Mouse (Mus musculus): ENCODE measurements at regions not wholly inside any gene's neighbourhood (a gene's known extent, or its start where the extent isn't known, plus 50 kb on each side); places are given as distances from the start of the nearest gene placed in this dataset.

GRCm38 (mm10) chr10:38458975-38459374 lies 362.6 kb downstream of the Rfpl4b start:
- Histone ChIP-seq H3K36me3 (ENCODE audit: control insufficient read depth, insufficient read depth) (no peaks in the 10 kb centered on the region), H3K27me3 (ENCODE audit: control insufficient read depth, insufficient read depth, low read length) (no peaks in the 10 kb centered on the region), H3K4me2 (ENCODE audit: low read depth, low read length) (no peak overlapping the region), H3K9me3 (replicated peaks; ENCODE audit: control insufficient read depth, low read length) (no peaks in the 10 kb centered on the region), H3K27ac (ENCODE audit: low read length) (no peak overlapping the region), H3K9ac (ENCODE audit: low read length) (no peak overlapping the region), H3K4me1 (ENCODE audit: control insufficient read depth, insufficient read depth, low read length) (no peaks in the 10 kb centered on the region), H3K4me3 (ENCODE audit: low read length) (no peak overlapping the region)
- ATAC-seq (replicated peaks; ENCODE audit: extremely low read depth, insufficient read depth, low FRiP score), result no peak
- 60% methylated on average over 3 of the region's 3 CpGs for WGBS

GRCm38 (mm10) chr10:38458424-38458823 lies 363.2 kb downstream of the Rfpl4b start:
- ATAC-seq (replicated peaks; ENCODE audit: extremely low read depth, insufficient read depth, low FRiP score), result no peak

GRCm38 (mm10) chr10:38456786-38457185 lies 364.8 kb downstream of the Rfpl4b start:
- H3K36me3 ChIP-seq (ENCODE audit: control insufficient read depth, insufficient read depth), result no peaks in the 10 kb centered on the region
- no peaks in the 10 kb centered on the region for H3K9me3 ChIP-seq (replicated peaks; ENCODE audit: control insufficient read depth, low read length)
- H3K4me2 ChIP-seq (ENCODE audit: low read depth, low read length), result no peak overlapping the region
- H3K4me1 ChIP-seq (ENCODE audit: control insufficient read depth, insufficient read depth, low read length), result no peaks in the 10 kb centered on the region
- no peak overlapping the region for H3K9ac ChIP-seq (ENCODE audit: low read length)
- no peak overlapping the region for H3K4me3 ChIP-seq (ENCODE audit: low read length)
- no peak for ATAC-seq (replicated peaks; ENCODE audit: extremely low read depth, insufficient read depth, low FRiP score)
- H3K27ac ChIP-seq (ENCODE audit: low read length), result no peak overlapping the region
- no peaks in the 10 kb centered on the region for H3K27me3 ChIP-seq (ENCODE audit: control insufficient read depth, insufficient read depth, low read length)

More at GRCm38 (mm10) chr10:38458424-38458823, 363.2 kb downstream of the Rfpl4b start:
- no peaks in the 10 kb centered on the region for H3K27me3 ChIP-seq (ENCODE audit: control insufficient read depth, insufficient read depth, low read length)
- H3K4me2 ChIP-seq (ENCODE audit: low read depth, low read length), result no peak overlapping the region
- H3K9me3 ChIP-seq (replicated peaks; ENCODE audit: control insufficient read depth, low read length), result no peaks in the 10 kb centered on the region
- WGBS, result 77% methylated on average over 3 of the region's 3 CpGs
- no peak overlapping the region for H3K27ac ChIP-seq (ENCODE audit: low read length)
- H3K4me3 ChIP-seq (ENCODE audit: low read length), result no peak overlapping the region
- no peaks in the 10 kb centered on the region for H3K4me1 ChIP-seq (ENCODE audit: control insufficient read depth, insufficient read depth, low read length)
- H3K36me3 ChIP-seq (ENCODE audit: control insufficient read depth, insufficient read depth), result no peaks in the 10 kb centered on the region
- H3K9ac ChIP-seq (ENCODE audit: low read length), result no peak overlapping the region

GRCm38 (mm10) chr10:38449263-38449662 lies 372.3 kb downstream of the Rfpl4b start:
- Histone ChIP-seq H3K36me3 (ENCODE audit: control insufficient read depth, insufficient read depth) (no peaks in the 10 kb centered on the region), H3K27ac (ENCODE audit: low read length) (no peak overlapping the region), H3K27me3 (ENCODE audit: control insufficient read depth, insufficient read depth, low read length) (no peaks in the 10 kb centered on the region), H3K4me3 (ENCODE audit: low read length) (no peak overlapping the region), H3K4me1 (ENCODE audit: control insufficient read depth, insufficient read depth, low read length) (no peaks in the 10 kb centered on the region), H3K9ac (ENCODE audit: low read length) (no peak overlapping the region), H3K9me3 (replicated peaks; ENCODE audit: control insufficient read depth, low read length) (no peaks in the 10 kb centered on the region), H3K4me2 (ENCODE audit: low read depth, low read length) (no peak overlapping the region)
- 71% methylated on average over 4 of the region's 4 CpGs for WGBS
- ATAC-seq (replicated peaks; ENCODE audit: extremely low read depth, insufficient read depth, low FRiP score), result no peak

GRCm38 (mm10) chr10:38447706-38448105 lies 373.9 kb downstream of the Rfpl4b start:
- WGBS, result 72% methylated on average over 1 of the region's 1 CpGs
- H3K4me1 ChIP-seq (ENCODE audit: control insufficient read depth, insufficient read depth, low read length), result no peaks in the 10 kb centered on the region
- no peaks in the 10 kb centered on the region for H3K9me3 ChIP-seq (replicated peaks; ENCODE audit: control insufficient read depth, low read length)
- H3K27ac ChIP-seq (ENCODE audit: low read length), result no peak overlapping the region
- no peak for ATAC-seq (replicated peaks; ENCODE audit: extremely low read depth, insufficient read depth, low FRiP score)
- H3K4me2 ChIP-seq (ENCODE audit: low read depth, low read length), result no peak overlapping the region
- H3K4me3 ChIP-seq (ENCODE audit: low read length), result no peak overlapping the region
- no peaks in the 10 kb centered on the region for H3K27me3 ChIP-seq (ENCODE audit: control insufficient read depth, insufficient read depth, low read length)
- no peak overlapping the region for H3K9ac ChIP-seq (ENCODE audit: low read length)
- H3K36me3 ChIP-seq (ENCODE audit: control insufficient read depth, insufficient read depth), result no peaks in the 10 kb centered on the region

- H3K9me3 ChIP-seq (replicated peaks; ENCODE audit: control insufficient read depth, low read length), result no peaks in the 10 kb centered on the region
- no peak overlapping the region for H3K4me3 ChIP-seq (ENCODE audit: low read length)
- H3K27ac ChIP-seq (ENCODE audit: low read length), result no peak overlapping the region
- no peak overlapping the region for H3K4me2 ChIP-seq (ENCODE audit: low read depth, low read length)
- no peak for ATAC-seq (replicated peaks; ENCODE audit: extremely low read depth, insufficient read depth, low FRiP score)
- H3K36me3 ChIP-seq (ENCODE audit: control insufficient read depth, insufficient read depth), result no peaks in the 10 kb centered on the region
- H3K9ac ChIP-seq (ENCODE audit: low read length), result no peak overlapping the region
- H3K27me3 ChIP-seq (ENCODE audit: control insufficient read depth, insufficient read depth, low read length), result no peaks in the 10 kb centered on the region
- no peaks in the 10 kb centered on the region for H3K4me1 ChIP-seq (ENCODE audit: control insufficient read depth, insufficient read depth, low read length)
Measured at GRCm38 (mm10) chr10:38447256-38447655, 374.3 kb downstream of the Rfpl4b start.

- H3K4me2 ChIP-seq (ENCODE audit: low read depth, low read length), result no peak overlapping the region
- no peaks in the 10 kb centered on the region for H3K36me3 ChIP-seq (ENCODE audit: control insufficient read depth, insufficient read depth)
- H3K4me1 ChIP-seq (ENCODE audit: control insufficient read depth, insufficient read depth, low read length), result no peaks in the 10 kb centered on the region
- no peak overlapping the region for H3K9ac ChIP-seq (ENCODE audit: low read length)
- no peaks in the 10 kb centered on the region for H3K9me3 ChIP-seq (replicated peaks; ENCODE audit: control insufficient read depth, low read length)
- H3K4me3 ChIP-seq (ENCODE audit: low read length), result no peak overlapping the region
- H3K27me3 ChIP-seq (ENCODE audit: control insufficient read depth, insufficient read depth, low read length), result no peaks in the 10 kb centered on the region
- no peak overlapping the region for H3K27ac ChIP-seq (ENCODE audit: low read length)
- WGBS, result 92% methylated on average over 2 of the region's 2 CpGs
- no peak for ATAC-seq (replicated peaks; ENCODE audit: extremely low read depth, insufficient read depth, low FRiP score)
Measured at GRCm38 (mm10) chr10:38439286-38439685, 382.3 kb downstream of the Rfpl4b start.

GRCm38 (mm10) chr10:38436907-38437306 lies 384.7 kb downstream of the Rfpl4b start:
- Histone ChIP-seq H3K4me1 (ENCODE audit: control insufficient read depth, insufficient read depth, low read length) (no peaks in the 10 kb centered on the region), H3K36me3 (ENCODE audit: control insufficient read depth, insufficient read depth) (no peaks in the 10 kb centered on the region), H3K27ac (ENCODE audit: low read length) (no peak overlapping the region), H3K9me3 (replicated peaks; ENCODE audit: control insufficient read depth, low read length) (no peaks in the 10 kb centered on the region), H3K9ac (ENCODE audit: low read length) (no peak overlapping the region), H3K4me2 (ENCODE audit: low read depth, low read length) (no peak overlapping the region), H3K27me3 (ENCODE audit: control insufficient read depth, insufficient read depth, low read length) (no peaks in the 10 kb centered on the region), H3K4me3 (ENCODE audit: low read length) (no peak overlapping the region)
- ATAC-seq (replicated peaks; ENCODE audit: extremely low read depth, insufficient read depth, low FRiP score), result no peak
- WGBS, result 65% methylated on average over 3 of the region's 3 CpGs

GRCm38 (mm10) chr10:38421541-38421940 lies 400.0 kb downstream of the Rfpl4b start:
- 89% methylated on average over 3 of the region's 3 CpGs for WGBS
- Histone ChIP-seq H3K36me3 (ENCODE audit: control insufficient read depth, insufficient read depth) (no peaks in the 10 kb centered on the region), H3K27ac (ENCODE audit: low read length) (no peak overlapping the region), H3K9ac (ENCODE audit: low read length) (no peak overlapping the region), H3K9me3 (replicated peaks; ENCODE audit: control insufficient read depth, low read length) (no peaks in the 10 kb centered on the region), H3K4me1 (ENCODE audit: control insufficient read depth, insufficient read depth, low read length) (no peaks in the 10 kb centered on the region), H3K27me3 (ENCODE audit: control insufficient read depth, insufficient read depth, low read length) (no peaks in the 10 kb centered on the region), H3K4me3 (ENCODE audit: low read length) (no peak overlapping the region), H3K4me2 (ENCODE audit: low read depth, low read length) (no peak overlapping the region)
- ATAC-seq (replicated peaks; ENCODE audit: extremely low read depth, insufficient read depth, low FRiP score), result no peak

- Histone ChIP-seq H3K4me3 (ENCODE audit: low read length) (no peak overlapping the region), H3K9me3 (replicated peaks; ENCODE audit: control insufficient read depth, low read length) (no peaks in the 10 kb centered on the region), H3K27ac (ENCODE audit: low read length) (no peak overlapping the region), H3K27me3 (ENCODE audit: control insufficient read depth, insufficient read depth, low read length) (no peaks in the 10 kb centered on the region), H3K4me2 (ENCODE audit: low read depth, low read length) (no peak overlapping the region), H3K36me3 (ENCODE audit: control insufficient read depth, insufficient read depth) (no peaks in the 10 kb centered on the region), H3K4me1 (ENCODE audit: control insufficient read depth, insufficient read depth, low read length) (no peaks in the 10 kb centered on the region), H3K9ac (ENCODE audit: low read length) (no peak overlapping the region)
- ATAC-seq (replicated peaks; ENCODE audit: extremely low read depth, insufficient read depth, low FRiP score), result no peak
Measured at GRCm38 (mm10) chr10:38419771-38420170, 401.8 kb downstream of the Rfpl4b start.
